Mouse (Mus musculus) ovary, postnatal 10 days (tissue): ENCODE measurements around the gene Arid3b.

Source experiments
- DNase-seq: peaks from one replicate; pipeline ENCODE4 v3.0.0; 2022; ENCODE audit warnings: low spot score

The Arid3b gene

DNA sequence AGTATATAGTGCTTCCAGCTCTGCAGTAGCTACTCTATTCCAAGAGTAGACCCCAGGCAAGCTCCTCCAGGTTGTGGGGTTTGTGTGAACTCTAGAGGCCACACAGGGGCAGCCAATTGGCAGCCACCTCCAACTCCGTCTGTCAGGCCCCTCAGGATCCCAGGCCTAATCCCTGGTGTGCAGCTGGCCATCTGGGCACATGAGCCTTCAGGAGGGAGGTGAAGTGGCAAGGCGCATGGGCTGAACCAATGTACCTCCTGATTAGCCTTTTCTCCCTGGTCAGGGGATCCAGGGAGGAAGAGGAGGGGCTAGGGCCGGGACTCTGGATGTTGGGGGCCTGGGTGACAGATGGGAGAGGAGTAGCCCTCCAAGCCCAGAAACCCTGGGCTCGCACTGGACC, 60.9 kb downstream of the Arid3b start:
- DNase-seq: no peak

DNA sequence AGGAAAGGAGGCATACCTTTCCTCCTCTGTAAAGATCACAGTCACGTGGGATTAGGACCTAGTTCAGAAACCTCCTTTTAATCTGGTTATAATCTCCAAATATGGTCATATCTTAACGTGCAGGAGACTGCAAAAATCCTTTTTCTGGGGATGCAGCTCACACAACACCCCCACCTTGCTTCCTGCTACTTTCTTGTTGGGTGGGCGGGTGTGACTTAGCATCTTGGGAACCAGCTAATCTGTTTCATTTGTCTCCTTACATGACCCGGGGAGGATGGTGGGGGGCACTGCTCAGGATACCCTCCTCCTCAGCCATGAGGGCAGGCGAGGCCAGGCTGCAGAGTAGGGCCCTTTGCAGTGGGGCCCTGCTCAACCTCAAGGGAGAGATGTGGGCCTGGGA, 61.6 kb downstream of the Arid3b start:
- DNase-seq: no peak

GRCm38 (mm10) chr9:57774168-57774567, 62.4 kb downstream of the Arid3b start:
- DNase-seq: no peak

DNA sequence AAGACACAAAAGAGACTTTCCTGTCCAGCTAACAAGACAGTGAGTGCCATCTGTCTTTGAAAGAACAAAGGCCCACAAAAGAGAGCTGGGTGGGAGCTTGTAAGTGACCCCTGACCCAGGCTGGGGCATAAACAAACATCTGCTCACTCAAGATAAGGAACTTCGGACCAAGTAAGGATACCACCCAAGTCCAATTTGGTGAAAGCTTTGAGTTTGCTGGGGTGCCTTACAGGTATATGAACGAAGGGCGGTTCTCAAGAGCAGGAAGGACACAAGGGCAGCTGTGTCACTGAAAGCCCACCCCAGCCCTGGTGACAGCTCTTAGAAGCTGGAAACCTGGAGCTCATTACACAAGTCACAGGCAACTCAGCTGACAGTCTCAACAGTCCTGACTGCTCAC, 62.8 kb downstream of the Arid3b start:
- DNase-seq: no peak

GRCm38 (mm10) chr9:57770836-57771235, 65.8 kb downstream of the Arid3b start:
- DNase-seq: no peak

GRCm38 (mm10) chr9:57770214-57770613, 66.4 kb downstream of the Arid3b start:
- no peak for DNase-seq

DNA sequence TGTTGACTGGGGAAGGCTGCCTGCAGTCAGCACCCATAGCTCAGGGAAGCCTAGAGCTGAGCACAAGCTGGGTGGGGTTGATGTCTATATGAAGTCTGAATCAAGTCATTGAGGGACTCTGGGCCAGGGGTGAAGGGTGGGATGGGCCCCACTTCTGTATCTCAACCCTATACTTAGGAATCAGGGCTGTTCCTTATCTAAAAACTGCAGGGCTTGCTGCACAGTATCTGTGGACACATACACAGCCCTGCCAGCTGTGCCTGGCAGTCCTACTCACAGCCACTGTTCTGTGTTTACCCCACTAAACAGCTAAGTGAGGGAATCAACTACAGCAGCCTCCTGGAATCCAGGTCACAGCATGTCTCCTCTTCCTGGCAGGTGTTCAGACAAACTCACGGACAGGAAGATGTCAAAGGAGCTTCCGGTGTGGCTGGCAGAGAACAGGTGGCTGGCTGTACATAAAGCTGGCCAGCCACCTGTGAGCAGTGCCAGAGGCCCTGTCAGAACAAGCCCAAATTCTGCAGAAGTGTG, 67.0 kb downstream of the Arid3b start:
- no peak for DNase-seq

DNA sequence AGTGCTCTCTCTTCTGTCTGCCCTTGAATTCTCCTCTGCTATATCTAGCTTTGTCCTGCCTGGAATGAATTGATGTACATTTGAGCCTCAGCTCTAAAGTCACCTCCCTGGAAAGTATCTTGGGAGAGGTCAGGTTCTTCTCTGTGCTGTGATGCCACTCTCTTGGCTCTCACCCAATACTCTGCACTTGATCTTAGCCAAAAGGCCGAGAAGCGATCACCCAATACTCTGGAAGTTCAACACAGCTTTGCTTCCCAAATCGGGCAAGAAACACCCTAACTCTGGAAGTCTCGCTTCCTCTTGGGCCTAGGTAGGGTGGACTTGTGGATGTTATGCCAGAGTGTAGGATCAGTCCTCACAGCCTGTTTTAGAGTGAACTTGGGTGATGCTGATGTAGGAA, 69.4 kb downstream of the Arid3b start:
- no peak for DNase-seq

DNA sequence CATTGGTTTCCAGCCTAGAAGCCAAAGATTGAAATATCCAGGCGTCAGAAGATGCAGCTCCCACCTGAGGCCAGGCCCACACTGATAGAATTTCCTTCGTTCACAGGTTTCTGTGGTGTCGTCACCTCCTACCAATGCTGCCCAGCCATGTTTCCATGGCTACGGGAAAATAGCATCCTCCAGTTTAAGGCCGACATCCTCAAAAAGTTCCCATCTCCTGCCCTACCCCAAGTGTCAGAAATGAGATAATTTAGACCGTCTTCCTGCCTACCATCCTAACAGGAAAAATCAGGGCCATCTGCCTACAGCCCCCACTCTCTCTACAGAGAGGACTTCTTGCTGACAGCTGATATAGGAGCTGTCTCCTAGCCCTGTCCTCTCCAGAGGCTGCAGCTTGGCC, 70.2 kb downstream of the Arid3b start:
- no peak for DNase-seq

DNA sequence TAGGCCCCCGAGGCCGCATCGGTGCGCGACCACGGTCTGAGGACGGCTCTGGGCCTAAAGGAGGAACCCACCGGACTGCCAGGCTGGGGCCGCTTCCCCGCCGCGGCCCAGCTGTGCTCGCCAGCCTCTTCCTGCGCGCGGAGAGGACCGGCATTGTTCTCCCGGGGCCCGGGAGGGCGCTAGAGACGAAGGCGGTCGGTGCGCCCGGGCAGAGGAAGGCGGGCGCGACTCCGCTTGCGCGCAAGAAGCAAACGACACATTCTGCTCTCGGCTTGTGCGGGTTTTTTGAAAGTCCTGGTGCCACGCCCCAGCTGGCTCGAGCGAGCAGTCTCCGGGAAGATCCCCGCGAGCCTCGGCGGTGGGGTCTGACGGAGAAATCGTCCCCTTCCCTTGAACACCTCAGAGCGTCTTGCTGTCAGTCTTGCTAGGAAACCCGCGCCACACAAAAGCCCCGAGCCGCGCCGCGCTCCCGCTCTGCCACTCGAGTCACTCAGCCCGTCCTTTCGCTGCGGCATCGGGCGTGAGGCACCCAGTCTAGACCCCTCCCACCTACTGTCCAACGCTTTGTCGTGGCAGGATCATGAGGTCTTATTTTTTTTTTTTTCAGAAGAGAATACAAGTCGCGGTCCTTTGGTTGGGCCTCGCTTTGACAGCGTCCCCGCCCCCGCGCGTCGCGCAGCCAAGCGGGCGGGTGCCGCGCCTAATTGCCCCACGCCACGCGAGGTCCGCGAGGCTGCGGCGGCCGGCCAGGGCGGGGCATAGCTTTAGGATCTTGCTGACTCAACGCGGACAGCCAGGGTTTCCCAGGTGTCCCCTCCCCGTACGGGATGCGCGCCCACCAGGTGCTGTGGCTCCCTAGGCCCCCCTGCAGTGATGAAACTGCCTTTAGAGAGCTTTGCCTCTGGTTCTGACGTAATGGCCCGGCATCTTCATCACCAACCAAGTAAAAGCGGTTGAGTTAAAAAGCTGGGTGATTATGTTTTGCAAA, 70.9 kb downstream of the Arid3b start, which contains the start of gene Clk3:
Clk3 (minus strand) TSS at position 497 of the 988 bp plus-strand sequence.
- peak; percentile 21 for DNase-seq

GRCm38 (mm10) chr9:57764974-57765363, 71.6 kb downstream of the Arid3b start:
- peak; percentile 92 for DNase-seq

DNA sequence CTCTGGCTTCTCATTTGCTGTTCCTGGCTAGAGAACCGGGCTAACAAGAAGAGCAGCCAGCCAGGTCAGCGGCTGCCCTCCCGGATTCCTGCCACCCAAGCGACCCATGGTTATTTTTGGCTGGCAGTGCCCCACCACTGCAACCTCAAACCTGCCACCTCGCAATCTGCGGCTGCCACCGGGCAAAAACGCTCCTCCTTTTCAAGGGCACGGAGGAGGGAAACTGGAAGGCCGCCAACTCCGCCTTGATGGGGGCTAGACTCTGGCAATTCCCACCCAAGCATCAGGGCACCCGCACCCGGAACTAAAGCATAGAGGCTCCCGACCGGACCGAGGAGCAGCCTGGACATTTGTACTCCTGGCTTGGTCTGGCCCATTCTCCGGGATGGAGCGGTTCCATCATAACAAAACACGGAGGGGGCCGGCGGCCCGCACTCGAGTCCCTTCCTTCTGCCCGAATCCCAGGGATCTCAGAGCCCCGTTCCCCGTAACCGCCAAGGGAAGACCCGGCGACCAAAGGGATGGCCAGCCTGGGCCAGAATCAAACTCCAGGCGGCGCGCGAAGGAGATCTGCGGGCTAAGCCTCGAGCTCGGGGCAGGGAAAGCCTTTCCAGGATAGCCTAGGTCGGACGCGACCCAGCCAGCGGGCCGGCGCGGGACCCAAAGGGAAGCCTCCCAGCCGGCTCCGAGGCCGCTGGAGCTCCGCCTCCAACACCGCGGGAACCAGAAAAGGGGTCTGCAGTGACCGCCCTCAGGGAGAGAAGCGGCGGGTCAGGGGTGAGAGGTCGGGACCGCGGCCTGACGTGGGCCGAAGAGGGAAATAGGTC, 72.2 kb downstream of the Arid3b start:
- DNase-seq: peak; percentile 47

DNA sequence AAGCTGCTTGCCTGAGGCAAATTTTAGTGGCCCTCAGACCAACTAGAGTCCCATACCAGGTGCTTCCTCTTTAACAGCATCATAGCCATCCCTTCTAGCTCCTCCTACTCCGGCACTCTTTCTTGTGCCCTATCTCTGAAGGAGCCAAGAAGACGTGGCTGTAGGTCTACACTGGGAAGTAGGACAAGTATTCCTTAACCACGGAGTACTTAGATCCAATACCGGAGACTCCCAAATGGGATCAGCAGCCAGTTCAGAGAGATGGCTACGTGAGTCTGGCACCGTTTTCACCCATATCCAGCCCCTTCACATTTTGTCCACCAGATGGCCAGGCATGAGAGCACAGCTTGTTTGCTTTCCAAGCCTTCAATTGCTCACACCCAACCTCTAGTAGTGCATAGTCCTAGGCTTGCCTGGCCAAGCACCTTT, 74.0 kb downstream of the Arid3b start:
- DNase-seq: no peak

DNA sequence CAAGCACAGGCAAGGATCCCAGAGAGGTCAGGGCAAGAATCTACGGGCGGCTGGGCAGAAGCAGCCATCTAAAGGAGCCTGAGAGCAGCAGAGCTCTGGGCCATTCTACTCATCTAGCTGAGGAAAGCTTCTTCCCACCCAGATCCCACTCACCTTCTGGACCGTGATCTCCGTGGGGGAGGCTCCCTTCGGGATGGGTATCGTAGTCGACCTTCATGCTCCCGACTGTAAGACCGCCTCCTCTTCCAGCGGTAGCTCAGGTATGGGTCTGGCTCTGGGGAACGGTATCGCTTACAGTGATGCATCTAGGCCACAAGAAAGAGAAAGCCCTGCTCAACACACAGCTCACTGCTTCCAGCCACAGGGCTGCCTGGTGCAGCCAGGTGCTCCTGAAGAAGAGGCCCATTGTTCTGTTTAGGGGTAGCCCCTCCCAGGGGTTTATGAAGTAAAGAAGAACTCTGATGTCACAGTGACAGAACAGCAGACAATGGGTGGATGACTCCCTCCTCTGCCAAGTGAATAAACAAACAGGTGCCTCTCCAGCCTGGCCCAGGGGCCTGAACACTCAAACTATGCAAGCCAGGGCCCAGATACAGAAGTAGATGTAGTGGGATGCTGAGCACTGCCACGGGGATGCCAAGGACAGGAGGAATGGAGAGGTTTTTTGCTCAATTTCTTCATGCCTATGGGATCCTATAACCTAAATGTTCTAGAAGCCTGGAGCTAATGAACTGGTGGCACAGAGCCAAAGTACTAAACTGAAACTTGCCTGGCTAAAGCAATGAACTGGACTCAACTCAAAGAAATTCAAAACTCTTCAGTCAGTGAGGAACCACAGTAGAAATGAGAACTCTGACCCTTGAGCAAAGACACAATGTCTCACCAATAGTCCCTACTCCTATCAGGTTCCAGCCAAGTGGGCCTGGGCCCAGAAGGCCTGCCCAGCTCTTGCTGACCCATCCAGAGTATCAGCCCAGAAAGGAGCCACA, 74.7 kb downstream of the Arid3b start:
- no peak for DNase-seq

- DNase-seq: no peak
Measured at GRCm38 (mm10) chr9:57760416-57761146, 76.0 kb downstream of the Arid3b start.

GRCm38 (mm10) chr9:57759289-57759688, 77.3 kb downstream of the Arid3b start:
- no peak for DNase-seq

- DNase-seq: no peak
Measured at GRCm38 (mm10) chr9:57758528-57758927, 78.1 kb downstream of the Arid3b start.

GRCm38 (mm10) chr9:57757578-57757977, 79.0 kb downstream of the Arid3b start:
- DNase-seq: no peak

- DNase-seq: no peak
Measured at GRCm38 (mm10) chr9:57750901-57751300, 85.7 kb downstream of the Arid3b start.

DNA sequence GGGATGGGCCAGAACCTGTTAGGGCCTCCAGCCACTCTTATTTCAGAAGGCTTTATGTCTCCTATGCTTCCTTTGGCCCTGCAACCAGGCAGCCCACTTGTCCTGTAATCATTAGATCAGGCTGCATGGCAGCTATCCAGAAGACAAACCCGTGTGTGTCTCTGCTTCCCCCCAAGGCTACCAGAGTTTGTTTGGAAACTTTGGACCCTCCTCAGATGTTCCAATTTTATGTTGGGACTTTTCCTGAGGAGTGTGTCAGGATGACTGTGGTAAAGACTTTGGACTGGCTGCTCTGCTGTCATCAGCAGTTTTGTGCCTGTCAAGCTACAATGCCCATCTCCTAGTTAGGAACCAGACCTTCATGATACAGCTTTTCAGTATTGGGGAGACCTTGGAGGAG, 87.8 kb downstream of the Arid3b start:
- DNase-seq: no peak

GRCm38 (mm10) chr9:57748137-57748536, 88.5 kb downstream of the Arid3b start:
- no peak for DNase-seq
